Mouse (Mus musculus) liver, embryonic 15.5 days (tissue): ENCODE measurements around the gene Gm4969. TPM values are rescaled to one million over a fixed set of nuclear protein-coding genes. Genes with fewer than 3 reads are reported as not detected.

Experiments used
- ATAC-seq: fragments of 200-750 bp; cut with Nextera tagmentation; 2 replicates; pipeline ENCODE4 v1.8.0; 2017; ENCODE audit warnings: moderate number of reproducible peaks, mild to moderate bottlenecking, moderate library complexity; ENCODE audit not compliant: insufficient read depth
- H3K27ac ChIP-seq: fragments of 300-500 bp; sonication (generic); replicated peaks from 2 replicates; pipeline ENCODE4 v1.5.1; 2015; ENCODE audit warnings: mild to moderate bottlenecking, inconsistent platforms
- H3K27me3 ChIP-seq: fragments of 300-500 bp; sonication (generic); 2 replicates; pipeline ENCODE4 v1.6.1; 2015; ENCODE audit warnings: mild to moderate bottlenecking, inconsistent platforms
- H3K36me3 ChIP-seq: fragments of 300-500 bp; sonication (generic); replicated peaks from 2 replicates; pipeline ENCODE4 v1.6.1; 2015; ENCODE audit warnings: moderate library complexity, mild to moderate bottlenecking, inconsistent platforms
- H3K4me1 ChIP-seq: fragments of 300-500 bp; sonication (generic); replicated peaks from 2 replicates; pipeline ENCODE4 v1.6.1; 2015; ENCODE audit warnings: inconsistent platforms
- H3K4me2 ChIP-seq: fragments of 300-500 bp; sonication (generic); 2 replicates; pipeline ENCODE4 v1.6.1; 2015; ENCODE audit warnings: moderate library complexity, mild to moderate bottlenecking, inconsistent platforms
- H3K4me3 ChIP-seq: fragments of 300-500 bp; sonication (generic); replicated peaks from 2 replicates; pipeline ENCODE4 v1.5.1; 2015; ENCODE audit warnings: mild to moderate bottlenecking, inconsistent platforms
- H3K9ac ChIP-seq: fragments of 300-500 bp; sonication (generic); 2 replicates; pipeline ENCODE4 v1.6.1; 2015; ENCODE audit warnings: moderate library complexity, mild to moderate bottlenecking, inconsistent platforms
- H3K9me3 ChIP-seq: fragments of 300-500 bp; sonication (generic); replicated peaks from 2 replicates; pipeline ENCODE4 v1.6.1; 2016; ENCODE audit warnings: inconsistent platforms
- WGBS: fragments of 180-500 bp; shearing (Covaris S2); methylation state at CpG from one replicate; pipeline ENCODE4 v1.1.7; 2015; ENCODE audit warnings: mixed read lengths; ENCODE audit not compliant: insufficient replicate concordance; 5-methylcytosine and 5-hydroxymethylcytosine counted together
- polyA plus RNA-seq: library from polyadenylated mRNA; unstranded; fragments of >200 nt; fragmentation: Nextera tagmentation; extraction: Ambion mirVana; gene quantifications from 2 replicates; pipeline ENCODE4 v1.2.1, GENCODE M21; 2015

Gm4969 gene
- polyA plus RNA-seq, 1 experiment from 2014 or later: 0.14 TPM

GRCm38 (mm10) chr7:19093537-19094385, 24.4 kb downstream of the Gm4969 start:
- Histone ChIP-seq H3K9ac (peak overlapping the region; percentile 60), H3K4me1 (peaks cover 59% of the 10 kb centered on the region), H3K4me3 (peak overlapping the region; percentile 67), H3K9me3 (no peaks in the 10 kb centered on the region), H3K27me3 (peaks cover 96% of the 10 kb centered on the region), H3K36me3 (no peaks in the 10 kb centered on the region), H3K27ac (peak overlapping the region; percentile 84), H3K4me2 (peak overlapping the region; percentile 96)
- ATAC-seq: peak; percentile 79
- WGBS: under 1% methylated on average over 45 of the region's 45 CpGs

- Histone ChIP-seq H3K27me3 (peaks cover 98% of the 10 kb centered on the region), H3K9ac (peak overlapping the region; percentile 60; the same call in 1 of the 2 replicates), H3K4me2 (peak overlapping the region; percentile 96), H3K27ac (peak overlapping the region; percentile 55), H3K4me1 (peaks cover 59% of the 10 kb centered on the region), H3K4me3 (peak overlapping the region; percentile 67), H3K36me3 (no peaks in the 10 kb centered on the region), H3K9me3 (no peaks in the 10 kb centered on the region)
- peak; percentile 61 for ATAC-seq
- 3% methylated on average over 13 of the region's 15 CpGs for WGBS
These were observed 25.0 kb downstream of the Gm4969 start for GRCm38 (mm10) chr7:19093174-19093521.

GRCm38 (mm10) chr7:19092381-19093173, 25.6 kb downstream of the Gm4969 start:
- peak overlapping the region; percentile 15; the same call in 1 of the 2 replicates for H3K9ac ChIP-seq
- 9% methylated on average over 38 of the region's 38 CpGs for WGBS
- peak overlapping the region; percentile 67 for H3K4me3 ChIP-seq
- no peak overlapping the region for H3K27ac ChIP-seq
- peak overlapping the region; percentile 96 for H3K4me2 ChIP-seq
- H3K4me1 ChIP-seq: peaks cover 65% of the 10 kb centered on the region
- ATAC-seq: peak; percentile 20
- peaks cover 98% of the 10 kb centered on the region for H3K27me3 ChIP-seq
- no peaks in the 10 kb centered on the region for H3K9me3 ChIP-seq
- no peaks in the 10 kb centered on the region for H3K36me3 ChIP-seq

GRCm38 (mm10) chr7:19091913-19092312, 26.3 kb downstream of the Gm4969 start:
- Histone ChIP-seq H3K27ac (no peak overlapping the region), H3K27me3 (peaks cover 98% of the 10 kb centered on the region), H3K4me2 (peak overlapping the region; percentile 96; the same call in 1 of the 2 replicates), H3K9me3 (no peaks in the 10 kb centered on the region), H3K9ac (no peak overlapping the region), H3K4me3 (no peak overlapping the region), H3K4me1 (peaks cover 64% of the 10 kb centered on the region), H3K36me3 (no peaks in the 10 kb centered on the region)
- 27% methylated on average over 17 of the region's 17 CpGs for WGBS
- ATAC-seq: no peak

GRCm38 (mm10) chr7:19088813-19089212, 29.4 kb downstream of the Gm4969 start:
- H3K9me3 ChIP-seq: no peaks in the 10 kb centered on the region
- no peak overlapping the region for H3K27ac ChIP-seq
- no peak overlapping the region for H3K4me2 ChIP-seq
- no peak overlapping the region for H3K4me3 ChIP-seq
- no peaks in the 10 kb centered on the region for H3K36me3 ChIP-seq
- peaks cover 96% of the 10 kb centered on the region for H3K27me3 ChIP-seq
- WGBS: 23% methylated on average over 10 of the region's 10 CpGs
- H3K9ac ChIP-seq: no peak overlapping the region
- H3K4me1 ChIP-seq: peaks cover 64% of the 10 kb centered on the region
- ATAC-seq: no peak

GRCm38 (mm10) chr7:19086760-19087159, 31.4 kb downstream of the Gm4969 start:
- Histone ChIP-seq H3K27me3 (peaks cover 94% of the 10 kb centered on the region), H3K9ac (no peak overlapping the region), H3K4me1 (peaks cover 61% of the 10 kb centered on the region), H3K36me3 (peaks cover 9% of the 10 kb centered on the region; the same call in 1 of the 2 replicates), H3K4me3 (no peak overlapping the region), H3K27ac (no peak overlapping the region), H3K9me3 (no peaks in the 10 kb centered on the region), H3K4me2 (peak overlapping the region; percentile 62)
- no peak for ATAC-seq
- 55% methylated on average over 18 of the region's 18 CpGs for WGBS

- Histone ChIP-seq H3K4me2 (peak overlapping the region; percentile 62), H3K4me1 (peaks cover 59% of the 10 kb centered on the region), H3K27ac (no peak overlapping the region), H3K4me3 (peak overlapping the region; percentile 24), H3K9me3 (no peaks in the 10 kb centered on the region), H3K36me3 (peaks cover 16% of the 10 kb centered on the region), H3K27me3 (peaks cover 90% of the 10 kb centered on the region), H3K9ac (no peak overlapping the region; the same call in 1 of the 2 replicates)
- peak; percentile 56 for ATAC-seq
- WGBS: 3% methylated on average over 14 of the region's 14 CpGs
These were observed 32.1 kb downstream of the Gm4969 start for GRCm38 (mm10) chr7:19086042-19086441.

- H3K27me3 ChIP-seq: peaks cover 90% of the 10 kb centered on the region
- 8% methylated on average over 6 of the region's 6 CpGs for WGBS
- H3K4me2 ChIP-seq: peak overlapping the region; percentile 62
- H3K27ac ChIP-seq: peak overlapping the region; percentile 24; the same call in 1 of the 2 replicates
- ATAC-seq: no peak
- H3K4me1 ChIP-seq: peaks cover 59% of the 10 kb centered on the region
- no peak overlapping the region for H3K9ac ChIP-seq
- peaks cover 21% of the 10 kb centered on the region for H3K36me3 ChIP-seq
- peak overlapping the region; percentile 24; the same call in 1 of the 2 replicates for H3K4me3 ChIP-seq
- H3K9me3 ChIP-seq: no peaks in the 10 kb centered on the region
These were observed 32.7 kb downstream of the Gm4969 start for GRCm38 (mm10) chr7:19085495-19085894.

GRCm38 (mm10) chr7:19084921-19085473, 33.2 kb downstream of the Gm4969 start:
- Histone ChIP-seq H3K9ac (no peak overlapping the region), H3K9me3 (no peaks in the 10 kb centered on the region), H3K27me3 (peaks cover 90% of the 10 kb centered on the region), H3K4me2 (peak overlapping the region; percentile 62; the same call in 1 of the 2 replicates), H3K4me3 (peak overlapping the region; percentile 24; the same call in 1 of the 2 replicates), H3K36me3 (peaks cover 26% of the 10 kb centered on the region), H3K27ac (peak overlapping the region; percentile 24; the same call in 1 of the 2 replicates), H3K4me1 (peaks cover 59% of the 10 kb centered on the region)
- 20% methylated on average over 9 of the region's 9 CpGs for WGBS
- no peak for ATAC-seq

- Histone ChIP-seq H3K9me3 (no peaks in the 10 kb centered on the region), H3K4me2 (peak overlapping the region; percentile 37; the same call in 1 of the 2 replicates), H3K4me1 (peaks cover 59% of the 10 kb centered on the region), H3K27ac (no peak overlapping the region), H3K9ac (no peak overlapping the region), H3K4me3 (peak overlapping the region; percentile 23; the same call in 1 of the 2 replicates), H3K27me3 (peaks cover 87% of the 10 kb centered on the region), H3K36me3 (peaks cover 30% of the 10 kb centered on the region)
- no peak for ATAC-seq
- 23% methylated on average over 6 of the region's 6 CpGs for WGBS
These were observed 33.8 kb downstream of the Gm4969 start for GRCm38 (mm10) chr7:19084277-19084771.
